In genomic region chr16:5202681-5203080, GRCm38 (mm10) we compare ENCODE assay signal across 8 mouse cellular contexts. TPM values are rescaled to one million over a fixed set of nuclear protein-coding genes. Genes with fewer than 3 reads are reported as not detected.
DNase-seq lines count a peak whose midpoint lies in the region; ATAC-seq and TF ChIP-seq lines count a peak whose summit lies in the region.

No protein-coding gene starts in this region.

- no peak overlapping the region for H3K27ac ChIP-seq in heart, embryonic 11.5 days (ENCODE audit: low read depth, low read length)
- no peak overlapping the region for H3K27ac ChIP-seq in kidney, embryonic 14.5 days (ENCODE audit: low read depth, low read length)
- no peak overlapping the region for H3K27ac ChIP-seq in liver, embryonic 11.5 days (ENCODE audit: low read depth, low read length)
- no peak overlapping the region for H3K27ac ChIP-seq in midbrain, postnatal 0 days (ENCODE audit: low read depth, low read length)

- no peaks in the 10 kb centered on the region for H3K27me3 ChIP-seq in heart, embryonic 11.5 days (ENCODE audit: control insufficient read depth, insufficient read depth, low read length)
- H3K27me3 ChIP-seq in kidney, embryonic 14.5 days (ENCODE audit: control insufficient read depth, insufficient read depth, low read length) = peaks cover 5% of the 10 kb centered on the region; the same call in 1 of the 2 replicates
- H3K27me3 ChIP-seq in liver, embryonic 11.5 days (replicated peaks; ENCODE audit: control insufficient read depth, insufficient read depth, low read length) = no peaks in the 10 kb centered on the region
- no peaks in the 10 kb centered on the region for H3K27me3 ChIP-seq in midbrain, postnatal 0 days (ENCODE audit: insufficient read depth, low read length)

- H3K4me3 ChIP-seq in heart, embryonic 11.5 days (ENCODE audit: low read depth, low read length) = peak overlapping the region; percentile 85
- H3K4me3 ChIP-seq in kidney, embryonic 14.5 days (ENCODE audit: low read length) = peak overlapping the region; percentile 91
- peak overlapping the region; percentile 90 for H3K4me3 ChIP-seq in liver, embryonic 11.5 days (ENCODE audit: low read depth, low read length)
- peak overlapping the region; percentile 77; the same call in 1 of the 2 replicates for H3K4me3 ChIP-seq in midbrain, postnatal 0 days (ENCODE audit: low read depth, low read length)

- H3K9me3 ChIP-seq in heart, embryonic 11.5 days (replicated peaks; ENCODE audit: control insufficient read depth, low read length) = no peaks in the 10 kb centered on the region
- H3K9me3 ChIP-seq in kidney, embryonic 14.5 days (ENCODE audit: control insufficient read depth, low read length) = no peaks in the 10 kb centered on the region
- H3K9me3 ChIP-seq in liver, embryonic 11.5 days (ENCODE audit: control insufficient read depth, low read length) = no peaks in the 10 kb centered on the region
- no peaks in the 10 kb centered on the region for H3K9me3 ChIP-seq in midbrain, postnatal 0 days (ENCODE audit: low read length)

- peak; percentile 75 for TF ChIP-seq CTCF in midbrain, postnatal 0 days (IDR thresholded peaks at IDR 0.05)

- peaks cover 7% of the 10 kb centered on the region; the same call in 1 of the 2 replicates for H3K4me1 ChIP-seq in heart, embryonic 11.5 days (ENCODE audit: control insufficient read depth, insufficient read depth, low read length)
- H3K4me1 ChIP-seq in kidney, embryonic 14.5 days (ENCODE audit: control insufficient read depth, insufficient read depth, low read length) = 0 out of 2 replicates have a peak, but pooled peaks cover 3% of the 10 kb centered on the region
- H3K4me1 ChIP-seq in liver, embryonic 11.5 days (replicated peaks; ENCODE audit: control insufficient read depth, insufficient read depth, low read length) = no peaks in the 10 kb centered on the region; the same call in 1 of the 2 replicates
- no peaks in the 10 kb centered on the region; the same call in 1 of the 2 replicates for H3K4me1 ChIP-seq in midbrain, postnatal 0 days (ENCODE audit: insufficient read depth, low read length)

- WGBS in heart, embryonic 11.5 days (ENCODE audit: insufficient replicate concordance) = 15% methylated on average over 4 of the region's 4 CpGs
- WGBS in kidney, embryonic 14.5 days = 19% methylated on average over 4 of the region's 4 CpGs
- WGBS in liver, embryonic 11.5 days = 6% methylated on average over 4 of the region's 4 CpGs
- 17% methylated on average over 4 of the region's 4 CpGs for WGBS in midbrain, postnatal 0 days

- no peak overlapping the region for H3K9ac ChIP-seq in heart, embryonic 11.5 days (ENCODE audit: low read depth, low read length)
- H3K9ac ChIP-seq in kidney, embryonic 14.5 days (ENCODE audit: low read depth, low read length) = 0 out of 2 replicates have a peak overlapping the region, but pooled peaks have one; percentile 69
- H3K9ac ChIP-seq in liver, embryonic 11.5 days (ENCODE audit: low read depth, low read length) = peak overlapping the region; percentile 74
- H3K9ac ChIP-seq in midbrain, postnatal 0 days (replicated peaks; ENCODE audit: low read length, poor library complexity, severe bottlenecking) = no peak overlapping the region

- ATAC-seq in common myeloid progenitor, adult 5-6 weeks (replicated peaks; ENCODE audit: low read depth, poor library complexity, severe bottlenecking) = peak; percentile 66
- ATAC-seq in heart, embryonic 11.5 days (replicated peaks; ENCODE audit: insufficient number of reproducible peaks, low FRiP score, low TSS enrichment) = no peak
- no peak for ATAC-seq in kidney, embryonic 14.5 days (ENCODE audit: low FRiP score, low TSS enrichment)
- ATAC-seq in liver, embryonic 11.5 days (replicated peaks; ENCODE audit: low FRiP score) = no peak
- no peak for ATAC-seq in midbrain, postnatal 0 days (ENCODE audit: low FRiP score)

- 0 out of 2 replicates have a peak, but pooled peaks cover 2% of the 10 kb centered on the region for H3K36me3 ChIP-seq in heart, embryonic 11.5 days (ENCODE audit: control insufficient read depth, insufficient read depth, low read length)
- H3K36me3 ChIP-seq in kidney, embryonic 14.5 days (ENCODE audit: control insufficient read depth, insufficient read depth, low read length) = peaks cover 8% of the 10 kb centered on the region; the same call in 1 of the 2 replicates
- peaks cover 12% of the 10 kb centered on the region; the same call in 1 of the 2 replicates for H3K36me3 ChIP-seq in liver, embryonic 11.5 days (ENCODE audit: control insufficient read depth, insufficient read depth, low read length)
- peaks cover 11% of the 10 kb centered on the region for H3K36me3 ChIP-seq in midbrain, postnatal 0 days (ENCODE audit: insufficient read depth, low read length)

- peak; percentile 44 for DNase-seq in urinary bladder, postnatal 14 days (ENCODE audit: low spot score)
- no peak for DNase-seq in urinary bladder, adult 2 months (ENCODE audit: low spot score)
- DNase-seq in liver, embryonic 11.5 days (ENCODE audit: low spot score) = peak; percentile 39
- peak; percentile 41 for DNase-seq in midbrain, postnatal 0 days (ENCODE audit: low spot score)
- peak; percentile 42 for DNase-seq in thymus, postnatal 25 days

- peak overlapping the region; percentile 85 for H3K4me2 ChIP-seq in heart, embryonic 11.5 days
- H3K4me2 ChIP-seq in kidney, embryonic 14.5 days (replicated peaks; ENCODE audit: low read depth, low read length) = peak overlapping the region; percentile 98
- H3K4me2 ChIP-seq in liver, embryonic 11.5 days = peak overlapping the region; percentile 96
- peak overlapping the region; percentile 95 for H3K4me2 ChIP-seq in midbrain, postnatal 0 days (ENCODE audit: low read depth, low read length, poor library complexity, severe bottlenecking)

RNA-seq across cellular contexts. Expression of gene Nagpa, which starts 1.1 kb away (rescaled TPM):
- polyA plus RNA-seq in urinary bladder, adult 2 months (2012; rRNA removed) = 32.7 and 37.1 TPM in 2 replicates
- total RNA-seq in common myeloid progenitor, adult 5-6 weeks (2017) = 36.0 and 38.9 TPM in 2 replicates
- polyA plus RNA-seq in heart, embryonic 11.5 days (2014; fragmentation: Nextera tagmentation; extraction: Ambion mirVana) = 11.3 and 13.0 TPM in 2 replicates
- polyA plus RNA-seq in kidney, embryonic 14.5 days (2014; fragmentation: Nextera tagmentation; extraction: Ambion mirVana) = 12.4 and 17.0 TPM in 2 replicates
- 29.2 and 30.0 TPM in 2 replicates for polyA plus RNA-seq in liver, embryonic 11.5 days (2014; fragmentation: Nextera tagmentation; extraction: Ambion mirVana)
- 8.2 and 12.5 TPM in 2 replicates for total RNA-seq in midbrain, postnatal 0 days (2014; rRNA removed)
- polyA plus RNA-seq in midbrain, postnatal 0 days (2015; fragmentation: Nextera tagmentation; extraction: Ambion mirVana) = 7.3 and 9.1 TPM in 2 replicates

RNA-seq across cellular contexts. Expression of gene AU021092, which starts 19.4 kb away (rescaled TPM):
- 9.0 and 10.5 TPM in 2 replicates for polyA plus RNA-seq in urinary bladder, adult 2 months (2012; rRNA removed)
- total RNA-seq in common myeloid progenitor, adult 5-6 weeks (2017) = not detected in 2 replicates
- polyA plus RNA-seq in heart, embryonic 11.5 days (2014; fragmentation: Nextera tagmentation; extraction: Ambion mirVana) = 0.83 and 1.4 TPM in 2 replicates
- polyA plus RNA-seq in kidney, embryonic 14.5 days (2014; fragmentation: Nextera tagmentation; extraction: Ambion mirVana) = 3.5 and 4.2 TPM in 2 replicates
- 0.27 and 0.65 TPM in 2 replicates for polyA plus RNA-seq in liver, embryonic 11.5 days (2014; fragmentation: Nextera tagmentation; extraction: Ambion mirVana)
- 22.4 and 23.4 TPM in 2 replicates for total RNA-seq in midbrain, postnatal 0 days (2014; rRNA removed)
- 8.1 and 9.3 TPM in 2 replicates for polyA plus RNA-seq in midbrain, postnatal 0 days (2015; fragmentation: Nextera tagmentation; extraction: Ambion mirVana)

RNA-seq across cellular contexts. Expression of gene Alg1, which starts 30.7 kb away (rescaled TPM):
- polyA plus RNA-seq in urinary bladder, adult 2 months (2012; rRNA removed) = 46.0 and 52.5 TPM in 2 replicates
- 21.5 and 23.6 TPM in 2 replicates for total RNA-seq in common myeloid progenitor, adult 5-6 weeks (2017)
- 21.4 and 24.3 TPM in 2 replicates for polyA plus RNA-seq in heart, embryonic 11.5 days (2014; fragmentation: Nextera tagmentation; extraction: Ambion mirVana)
- 27.7 and 28.0 TPM in 2 replicates for polyA plus RNA-seq in kidney, embryonic 14.5 days (2014; fragmentation: Nextera tagmentation; extraction: Ambion mirVana)
- 25.8 and 31.5 TPM in 2 replicates for polyA plus RNA-seq in liver, embryonic 11.5 days (2014; fragmentation: Nextera tagmentation; extraction: Ambion mirVana)
- total RNA-seq in midbrain, postnatal 0 days (2014; rRNA removed) = 39.0 and 46.7 TPM in 2 replicates
- polyA plus RNA-seq in midbrain, postnatal 0 days (2015; fragmentation: Nextera tagmentation; extraction: Ambion mirVana) = 40.1 and 45.9 TPM in 2 replicates

RNA-seq across cellular contexts. Expression of gene Eef2kmt, which starts 53.1 kb away (rescaled TPM):
- 34.0 and 41.0 TPM in 2 replicates for polyA plus RNA-seq in urinary bladder, adult 2 months (2012; rRNA removed)
- 16.9 and 30.5 TPM in 2 replicates for total RNA-seq in common myeloid progenitor, adult 5-6 weeks (2017)
- polyA plus RNA-seq in heart, embryonic 11.5 days (2014; fragmentation: Nextera tagmentation; extraction: Ambion mirVana) = 20.5 and 24.9 TPM in 2 replicates
- polyA plus RNA-seq in kidney, embryonic 14.5 days (2014; fragmentation: Nextera tagmentation; extraction: Ambion mirVana) = 31.9 and 35.7 TPM in 2 replicates
- 31.5 and 31.6 TPM in 2 replicates for polyA plus RNA-seq in liver, embryonic 11.5 days (2014; fragmentation: Nextera tagmentation; extraction: Ambion mirVana)
- 5.8 and 7.1 TPM in 2 replicates for total RNA-seq in midbrain, postnatal 0 days (2014; rRNA removed)
- 6.1 and 6.2 TPM in 2 replicates for polyA plus RNA-seq in midbrain, postnatal 0 days (2015; fragmentation: Nextera tagmentation; extraction: Ambion mirVana)

RNA-seq across cellular contexts. Expression of gene Sec14l5, which starts 55.8 kb away (rescaled TPM):
- 0.13 and 0.18 TPM in 2 replicates for polyA plus RNA-seq in urinary bladder, adult 2 months (2012; rRNA removed)
- total RNA-seq in common myeloid progenitor, adult 5-6 weeks (2017) = not detected in 2 replicates
- 0.11 TPM in 1 of 2 replicates, not detected in the other for polyA plus RNA-seq in heart, embryonic 11.5 days (2014; fragmentation: Nextera tagmentation; extraction: Ambion mirVana)
- not detected in 2 replicates for polyA plus RNA-seq in kidney, embryonic 14.5 days (2014; fragmentation: Nextera tagmentation; extraction: Ambion mirVana)
- not detected in 2 replicates for polyA plus RNA-seq in liver, embryonic 11.5 days (2014; fragmentation: Nextera tagmentation; extraction: Ambion mirVana)
- total RNA-seq in midbrain, postnatal 0 days (2014; rRNA removed) = 0.76 and 1.6 TPM in 2 replicates
- polyA plus RNA-seq in midbrain, postnatal 0 days (2015; fragmentation: Nextera tagmentation; extraction: Ambion mirVana) = 0.09 and 0.14 TPM in 2 replicates

Comparison
In these comparisons a context has a peak if more than half of its experiments do, and no peak if none do; other contexts are left out.
1. H3K9ac ChIP-seq: peak in kidney, embryonic 14.5 days (single experiment) and liver, embryonic 11.5 days (single experiment); none in heart, embryonic 11.5 days (single experiment) and midbrain, postnatal 0 days (single experiment).
2. Peak in every context shown above with its lines, with median percentiles within 50 percentile points of each other: H3K4me2 ChIP-seq and H3K4me3 ChIP-seq.